Mouse (Mus musculus): ENCODE results near the gene Zfyve26. TPM values are rescaled to one million over a fixed set of nuclear protein-coding genes. Genes with fewer than 3 reads are reported as not detected.

Gene Zfyve26
- total and polyA plus RNA-seq, 3 experiments = 10.8 to 14.8 (median 14.3) TPM

GRCm38 (mm10) chr12:79254975-79255374, 41.1 kb downstream of the Zfyve26 start:
- Histone ChIP-seq H3K4me3 (no peak overlapping the region), H3K79me2 (replicated peaks; ENCODE audit: control insufficient read depth, insufficient read depth, low read length) (no peaks in the 10 kb centered on the region), H3K9ac (ENCODE audit: low read depth, low read length) (no peak overlapping the region), H3K27ac (no peak overlapping the region), H3K27me3 (ENCODE audit: control insufficient read depth, insufficient read depth, low read length) (no peaks in the 10 kb centered on the region), H3K4me1 (ENCODE audit: control insufficient read depth, insufficient read depth, low read length) (0 out of 2 replicates have a peak, but pooled peaks cover 1% of the 10 kb centered on the region), H3K36me3 (ENCODE audit: control insufficient read depth, insufficient read depth, low read length) (no peaks in the 10 kb centered on the region; the same call in 1 of the 2 replicates)
- 95% methylated on average over 10 of the region's 10 CpGs for WGBS
- DNase-seq = no peak
- TF ChIP-seq POLR2A (IDR thresholded peaks at IDR 0.05; ENCODE audit: insufficient read depth, low read depth, low read length) (no peak), EP300 (IDR thresholded peaks at IDR 0.05; ENCODE audit: insufficient read depth, low read depth, low read length) (no peak), CTCF (IDR thresholded peaks at IDR 0.05) (no peak)
- intact Hi-C loops (cut with DNase I) = no loop called here

GRCm38 (mm10) chr12:79253294-79254053, 42.6 kb downstream of the Zfyve26 start:
- Histone ChIP-seq H3K4me3 (no peak overlapping the region), H3K36me3 (ENCODE audit: control insufficient read depth, insufficient read depth, low read length) (no peaks in the 10 kb centered on the region; the same call in 1 of the 2 replicates), H3K9ac (ENCODE audit: low read depth, low read length) (no peak overlapping the region), H3K4me1 (ENCODE audit: control insufficient read depth, insufficient read depth, low read length) (0 out of 2 replicates have a peak, but pooled peaks cover 1% of the 10 kb centered on the region), H3K27me3 (ENCODE audit: control insufficient read depth, insufficient read depth, low read length) (no peaks in the 10 kb centered on the region), H3K79me2 (replicated peaks; ENCODE audit: control insufficient read depth, insufficient read depth, low read length) (no peaks in the 10 kb centered on the region), H3K27ac (no peak overlapping the region)
- TF ChIP-seq CTCF (IDR thresholded peaks at IDR 0.05) = no peak
- TF ChIP-seq POLR2A (IDR thresholded peaks at IDR 0.05; ENCODE audit: insufficient read depth, low read depth, low read length) = no peak
- no peak for TF ChIP-seq EP300 (IDR thresholded peaks at IDR 0.05; ENCODE audit: insufficient read depth, low read depth, low read length)
- intact Hi-C loops (cut with DNase I) = no loop called here
- DNase-seq = no peak
- WGBS = 74% methylated on average over 9 of the region's 9 CpGs

- H3K9ac ChIP-seq (ENCODE audit: low read depth, low read length) = no peak overlapping the region
- H3K79me2 ChIP-seq (replicated peaks; ENCODE audit: control insufficient read depth, insufficient read depth, low read length) = no peaks in the 10 kb centered on the region
- no peaks in the 10 kb centered on the region for H3K27me3 ChIP-seq (ENCODE audit: control insufficient read depth, insufficient read depth, low read length)
- no peak overlapping the region for H3K4me3 ChIP-seq
- no peaks in the 10 kb centered on the region for H3K4me1 ChIP-seq (ENCODE audit: control insufficient read depth, insufficient read depth, low read length)
- H3K36me3 ChIP-seq (ENCODE audit: control insufficient read depth, insufficient read depth, low read length) = no peaks in the 10 kb centered on the region
- no peak for DNase-seq
- 89% methylated on average over 3 of the region's 3 CpGs for WGBS
- intact Hi-C loops (cut with DNase I) = no loop called here
- no peak overlapping the region for H3K27ac ChIP-seq
- no peak for TF ChIP-seq EP300 (IDR thresholded peaks at IDR 0.05; ENCODE audit: insufficient read depth, low read depth, low read length)
These were observed 48.0 kb downstream of the Zfyve26 start for GRCm38 (mm10) chr12:79248110-79248509.

GRCm38 (mm10) chr12:79242921-79243320, 53.2 kb downstream of the Zfyve26 start:
- Histone ChIP-seq H3K36me3 (ENCODE audit: control insufficient read depth, insufficient read depth, low read length) (no peaks in the 10 kb centered on the region), H3K4me1 (ENCODE audit: control insufficient read depth, insufficient read depth, low read length) (no peaks in the 10 kb centered on the region), H3K27me3 (ENCODE audit: control insufficient read depth, insufficient read depth, low read length) (no peaks in the 10 kb centered on the region), H3K27ac (no peak overlapping the region), H3K4me3 (no peak overlapping the region), H3K79me2 (replicated peaks; ENCODE audit: control insufficient read depth, insufficient read depth, low read length) (no peaks in the 10 kb centered on the region), H3K9ac (ENCODE audit: low read depth, low read length) (no peak overlapping the region)
- WGBS = 68% methylated on average over 6 of the region's 6 CpGs
- TF ChIP-seq EP300 (IDR thresholded peaks at IDR 0.05; ENCODE audit: insufficient read depth, low read depth, low read length) = no peak
- TF ChIP-seq POLR2A (IDR thresholded peaks at IDR 0.05; ENCODE audit: insufficient read depth, low read depth, low read length) = no peak
- TF ChIP-seq CTCF (IDR thresholded peaks at IDR 0.05) = no peak
- intact Hi-C loops (cut with DNase I) = no loop called here
- DNase-seq = no peak

GRCm38 (mm10) chr12:79241985-79242384, 54.1 kb downstream of the Zfyve26 start:
- Histone ChIP-seq H3K36me3 (ENCODE audit: control insufficient read depth, insufficient read depth, low read length) (no peaks in the 10 kb centered on the region), H3K27me3 (ENCODE audit: control insufficient read depth, insufficient read depth, low read length) (no peaks in the 10 kb centered on the region), H3K27ac (no peak overlapping the region), H3K9ac (ENCODE audit: low read depth, low read length) (no peak overlapping the region), H3K4me1 (ENCODE audit: control insufficient read depth, insufficient read depth, low read length) (no peaks in the 10 kb centered on the region), H3K4me3 (no peak overlapping the region), H3K79me2 (replicated peaks; ENCODE audit: control insufficient read depth, insufficient read depth, low read length) (no peaks in the 10 kb centered on the region)
- WGBS = 91% methylated on average over 2 of the region's 2 CpGs
- DNase-seq = no peak
- intact Hi-C loops (cut with DNase I) = no loop called here
- TF ChIP-seq CTCF (IDR thresholded peaks at IDR 0.05) (no peak), POLR2A (IDR thresholded peaks at IDR 0.05; ENCODE audit: insufficient read depth, low read depth, low read length) (no peak), EP300 (IDR thresholded peaks at IDR 0.05; ENCODE audit: insufficient read depth, low read depth, low read length) (no peak)

GRCm38 (mm10) chr12:79235485-79236080, 60.5 kb downstream of the Zfyve26 start:
- 89% methylated on average over 11 of the region's 11 CpGs for WGBS
- Histone ChIP-seq H3K9ac (ENCODE audit: low read depth, low read length) (no peak overlapping the region), H3K4me1 (ENCODE audit: control insufficient read depth, insufficient read depth, low read length) (no peaks in the 10 kb centered on the region), H3K36me3 (ENCODE audit: control insufficient read depth, insufficient read depth, low read length) (no peaks in the 10 kb centered on the region), H3K79me2 (replicated peaks; ENCODE audit: control insufficient read depth, insufficient read depth, low read length) (no peaks in the 10 kb centered on the region), H3K27ac (no peak overlapping the region), H3K4me3 (no peak overlapping the region), H3K27me3 (ENCODE audit: control insufficient read depth, insufficient read depth, low read length) (no peaks in the 10 kb centered on the region)
- TF ChIP-seq CTCF (IDR thresholded peaks at IDR 0.05) = no peak
- no peak for DNase-seq
- intact Hi-C loops (cut with DNase I) = no loop called here

All from heart, adult 2 months (tissue).